Mouse (Mus musculus): ENCODE data around the gene Hmox2. TPM values are rescaled to one million over a fixed set of nuclear protein-coding genes. Genes with fewer than 3 reads are reported as not detected.
"Not testable (repeated sequence)": the region's sequence is repeated elsewhere in the genome, so short reads cannot be mapped to it uniquely, and the experiment has no call there.

Hmox2 gene
- polyA plus RNA-seq, 1 experiment from 2014 or later: 112 TPM

- WGBS: 59% methylated on average over 1 of the region's 1 CpGs
- Histone ChIP-seq H3K4me3 (no peak overlapping the region), H3K9me3 (no peaks in the 10 kb centered on the region), H3K27ac (no peak overlapping the region), H3K36me3 (no peaks in the 10 kb centered on the region), H3K27me3 (no peaks in the 10 kb centered on the region), H3K4me1 (peaks cover 22% of the 10 kb centered on the region), H3K4me2 (replicated peaks) (peak overlapping the region; percentile 88), H3K9ac (no peak overlapping the region)
- no peak for ATAC-seq (ENCODE audit: low FRiP score, low read depth)
Observed at GRCm38 (mm10) chr16:4727963-4728362, 1.8 kb downstream of the Hmox2 start.

GRCm38 (mm10) chr16:4730776-4731358, 4.7 kb downstream of the Hmox2 start:
- H3K27ac ChIP-seq: no peak overlapping the region
- 0 out of 2 replicates have a peak, but pooled peaks cover 7% of the 10 kb centered on the region for H3K36me3 ChIP-seq
- 72% methylated on average over 3 of the region's 3 CpGs for WGBS
- no peak for ATAC-seq (ENCODE audit: low FRiP score, low read depth)
- no peak overlapping the region for H3K4me2 ChIP-seq (replicated peaks)
- H3K4me3 ChIP-seq: no peak overlapping the region
- H3K9ac ChIP-seq: no peak overlapping the region
- H3K4me1 ChIP-seq: peaks cover 16% of the 10 kb centered on the region
- H3K9me3 ChIP-seq: no peaks in the 10 kb centered on the region
- H3K27me3 ChIP-seq: no peaks in the 10 kb centered on the region

- no peaks in the 10 kb centered on the region for H3K9me3 ChIP-seq
- no peak overlapping the region for H3K27ac ChIP-seq
- H3K9ac ChIP-seq: no peak overlapping the region
- peaks cover 7% of the 10 kb centered on the region; the same call in 1 of the 2 replicates for H3K36me3 ChIP-seq
- ATAC-seq (ENCODE audit: low FRiP score, low read depth): no peak
- no peak overlapping the region for H3K4me3 ChIP-seq
- no peaks in the 10 kb centered on the region for H3K27me3 ChIP-seq
- 76% methylated on average over 2 of the region's 2 CpGs for WGBS
- no peak overlapping the region for H3K4me2 ChIP-seq (replicated peaks)
- no peaks in the 10 kb centered on the region for H3K4me1 ChIP-seq
Observed at GRCm38 (mm10) chr16:4736262-4736661, 10.1 kb downstream of the Hmox2 start.

- 91% methylated on average over 2 of the region's 2 CpGs for WGBS
- peaks cover 16% of the 10 kb centered on the region for H3K36me3 ChIP-seq
- no peak overlapping the region for H3K4me2 ChIP-seq (replicated peaks)
- no peak overlapping the region for H3K9ac ChIP-seq
- H3K4me3 ChIP-seq: no peak overlapping the region
- peaks cover 10% of the 10 kb centered on the region for H3K9me3 ChIP-seq
- no peak for ATAC-seq (ENCODE audit: low FRiP score, low read depth)
- H3K27me3 ChIP-seq: no peaks in the 10 kb centered on the region
- no peaks in the 10 kb centered on the region for H3K4me1 ChIP-seq
- H3K27ac ChIP-seq: no peak overlapping the region
Observed at GRCm38 (mm10) chr16:4739994-4740393, 13.8 kb downstream of the Hmox2 start.

- ATAC-seq (ENCODE audit: low FRiP score, low read depth): no peak
- 96% methylated on average over 1 of the region's 1 CpGs for WGBS
- H3K9me3 ChIP-seq: peaks cover 10% of the 10 kb centered on the region
- no peaks in the 10 kb centered on the region for H3K4me1 ChIP-seq
- H3K27me3 ChIP-seq: no peaks in the 10 kb centered on the region
- no peak overlapping the region for H3K4me3 ChIP-seq
- H3K36me3 ChIP-seq: peaks cover 12% of the 10 kb centered on the region
- no peak overlapping the region for H3K4me2 ChIP-seq (replicated peaks)
- H3K9ac ChIP-seq: no peak overlapping the region
- H3K27ac ChIP-seq: no peak overlapping the region
Observed at GRCm38 (mm10) chr16:4742186-4742585, 16.0 kb downstream of the Hmox2 start.

GRCm38 (mm10) chr16:4752155-4752554, 26.0 kb downstream of the Hmox2 start:
- no peak overlapping the region for H3K27ac ChIP-seq
- H3K27me3 ChIP-seq: no peaks in the 10 kb centered on the region
- no peak for ATAC-seq (ENCODE audit: low FRiP score, low read depth)
- no peak overlapping the region for H3K9ac ChIP-seq
- H3K36me3 ChIP-seq: peaks cover 8% of the 10 kb centered on the region; the same call in 1 of the 2 replicates
- 86% methylated on average over 3 of the region's 3 CpGs for WGBS
- peaks cover 5% of the 10 kb centered on the region; the same call in 1 of the 2 replicates for H3K4me1 ChIP-seq
- 0 out of 2 replicates have a peak, but pooled peaks cover 4% of the 10 kb centered on the region for H3K9me3 ChIP-seq
- H3K4me3 ChIP-seq: no peak overlapping the region
- no peak overlapping the region for H3K4me2 ChIP-seq (replicated peaks)

- Histone ChIP-seq H3K27ac (no peak overlapping the region), H3K9ac (no peak overlapping the region), H3K27me3 (no peaks in the 10 kb centered on the region), H3K4me2 (replicated peaks) (no peak overlapping the region), H3K9me3 (0 out of 2 replicates have a peak, but pooled peaks cover 4% of the 10 kb centered on the region), H3K4me1 (peaks cover 5% of the 10 kb centered on the region), H3K4me3 (no peak overlapping the region), H3K36me3 (peaks cover 8% of the 10 kb centered on the region; the same call in 1 of the 2 replicates)
- 85% methylated on average over 3 of the region's 3 CpGs for WGBS
- no peak for ATAC-seq (ENCODE audit: low FRiP score, low read depth)
Observed at GRCm38 (mm10) chr16:4754045-4754444, 27.9 kb downstream of the Hmox2 start.

- peak; percentile 81 for ATAC-seq (ENCODE audit: low FRiP score, low read depth)
- H3K27me3 ChIP-seq, H3K36me3 ChIP-seq, H3K4me1 ChIP-seq, H3K9me3 ChIP-seq: not testable (repeated sequence)
- H3K4me3 ChIP-seq: peak overlapping the region; percentile 45
- H3K27ac ChIP-seq: peak overlapping the region; percentile 58; the same call in 1 of the 2 replicates
- H3K4me2 ChIP-seq (replicated peaks): peak overlapping the region; percentile 52
- 2% methylated on average over 30 of the region's 42 CpGs for WGBS
- peak overlapping the region; percentile 54 for H3K9ac ChIP-seq
Observed at GRCm38 (mm10) chr16:4756660-4757335, 30.6 kb downstream of the Hmox2 start.

GRCm38 (mm10) chr16:4762437-4762836, 36.3 kb downstream of the Hmox2 start:
- H3K27ac ChIP-seq: no peak overlapping the region
- H3K4me1 ChIP-seq: no peaks in the 10 kb centered on the region; the same call in 1 of the 2 replicates
- no peaks in the 10 kb centered on the region for H3K9me3 ChIP-seq
- H3K4me2 ChIP-seq (replicated peaks): no peak overlapping the region
- no peaks in the 10 kb centered on the region for H3K27me3 ChIP-seq
- ATAC-seq (ENCODE audit: low FRiP score, low read depth): no peak
- 95% methylated on average over 4 of the region's 4 CpGs for WGBS
- H3K4me3 ChIP-seq: no peak overlapping the region
- no peak overlapping the region for H3K9ac ChIP-seq
- peaks cover 42% of the 10 kb centered on the region for H3K36me3 ChIP-seq

- WGBS: 39% methylated on average over 2 of the region's 2 CpGs
Observed at GRCm38 (mm10) chr16:4763276-4763675, 37.1 kb downstream of the Hmox2 start.

GRCm38 (mm10) chr16:4765852-4766251, 39.7 kb downstream of the Hmox2 start:
- WGBS: 90% methylated on average over 2 of the region's 2 CpGs
- Histone ChIP-seq H3K9me3 (no peaks in the 10 kb centered on the region), H3K27ac (no peak overlapping the region), H3K4me3 (no peak overlapping the region), H3K36me3 (peaks cover 76% of the 10 kb centered on the region), H3K4me2 (replicated peaks) (no peak overlapping the region), H3K27me3 (no peaks in the 10 kb centered on the region), H3K9ac (no peak overlapping the region), H3K4me1 (no peaks in the 10 kb centered on the region)
- ATAC-seq (ENCODE audit: low FRiP score, low read depth): no peak

More at GRCm38 (mm10) chr16:4763276-4763675, 37.1 kb downstream of the Hmox2 start:
- H3K27me3 ChIP-seq: no peaks in the 10 kb centered on the region
- H3K27ac ChIP-seq: no peak overlapping the region
- H3K4me2 ChIP-seq (replicated peaks): no peak overlapping the region
- no peak for ATAC-seq (ENCODE audit: low FRiP score, low read depth)
- H3K9me3 ChIP-seq: no peaks in the 10 kb centered on the region
- H3K36me3 ChIP-seq: peaks cover 50% of the 10 kb centered on the region
- no peak overlapping the region for H3K4me3 ChIP-seq
- no peaks in the 10 kb centered on the region for H3K4me1 ChIP-seq
- no peak overlapping the region for H3K9ac ChIP-seq

- H3K27ac ChIP-seq: no peak overlapping the region
- H3K4me3 ChIP-seq: no peak overlapping the region
- H3K9me3 ChIP-seq: no peaks in the 10 kb centered on the region
- no peaks in the 10 kb centered on the region for H3K27me3 ChIP-seq
- ATAC-seq (ENCODE audit: low FRiP score, low read depth): no peak
- H3K4me1 ChIP-seq: no peaks in the 10 kb centered on the region
- H3K36me3 ChIP-seq: peaks cover 77% of the 10 kb centered on the region
- H3K9ac ChIP-seq: no peak overlapping the region
- WGBS: 82% methylated on average over 6 of the region's 6 CpGs
- no peak overlapping the region for H3K4me2 ChIP-seq (replicated peaks)
Observed at GRCm38 (mm10) chr16:4767012-4767790, 41.0 kb downstream of the Hmox2 start.
